Mouse (Mus musculus): ENCODE data around the gene Armcx5. TPM values are rescaled to one million over a fixed set of nuclear protein-coding genes. Genes with fewer than 3 reads are reported as not detected.
A peak's percentile ranks its signal among the peaks of the same experiment; 100 is the strongest.
"Not testable (repeated sequence)": the region's sequence is repeated elsewhere in the genome, so short reads cannot be mapped to it uniquely, and the experiment has no call there.

The Armcx5 gene
- total RNA-seq, 2 experiments from 2014 or later, result 33.3 to 33.7 TPM

GRCm38 (mm10) chrX:135768043-135768548 is 25.6 kb downstream of the Armcx5 start:
- no peak for DNase-seq (ENCODE audit: extremely low spot score in 1 of 2, low spot score in 2 of 2)
- intact Hi-C loops (cut with DNase I), result no loop called here
- Histone ChIP-seq H3K27ac (no peak overlapping the region), H3K4me3 (no peak overlapping the region)
- TF ChIP-seq CTCF (IDR thresholded peaks at IDR 0.05), result no peak

- Histone ChIP-seq H3K27ac (no peak overlapping the region), H3K4me3 (no peak overlapping the region)
- no peak for DNase-seq (ENCODE audit: extremely low spot score in 1 of 2, low spot score in 2 of 2)
- intact Hi-C loops (cut with DNase I), result no loop called here
- TF ChIP-seq CTCF (IDR thresholded peaks at IDR 0.05), result no peak
Observed at GRCm38 (mm10) chrX:135768565-135768964, 26.0 kb downstream of the Armcx5 start.

- no peak for DNase-seq (ENCODE audit: extremely low spot score in 1 of 2, low spot score in 2 of 2)
- no peak for TF ChIP-seq CTCF (IDR thresholded peaks at IDR 0.05)
- intact Hi-C loops (cut with DNase I), result no loop called here
- no peak overlapping the region for H3K4me3 ChIP-seq
- H3K27ac ChIP-seq, result no peak overlapping the region
Observed at GRCm38 (mm10) chrX:135791536-135791935, 49.0 kb downstream of the Armcx5 start.

DNA sequence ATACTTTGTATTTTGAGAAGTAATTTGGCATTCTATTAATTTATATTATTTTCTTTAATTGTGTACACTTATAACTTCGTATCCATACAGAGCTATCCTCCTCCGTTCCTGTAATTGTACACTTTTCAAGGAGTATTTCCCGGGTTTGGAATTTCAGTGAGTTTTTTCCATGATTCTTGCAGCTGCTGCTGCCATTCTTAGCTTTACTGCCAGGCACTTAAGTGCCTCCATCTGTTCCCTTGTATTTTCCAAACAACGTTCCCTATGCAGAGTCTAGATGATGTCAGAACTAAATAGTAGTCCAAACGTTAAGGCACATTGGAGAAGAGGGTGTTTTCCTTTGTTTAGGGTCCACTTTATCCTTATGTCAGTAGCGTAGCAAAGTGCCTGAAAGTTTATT is 49.8 kb downstream of the Armcx5 start:
- intact Hi-C loops (cut with DNase I), result no loop called here
- DNase-seq (ENCODE audit: extremely low spot score in 1 of 2, low spot score in 2 of 2), result no peak
- no peak overlapping the region for H3K4me3 ChIP-seq
- H3K27ac ChIP-seq, result no peak overlapping the region
- no peak for TF ChIP-seq CTCF (IDR thresholded peaks at IDR 0.05)

DNA sequence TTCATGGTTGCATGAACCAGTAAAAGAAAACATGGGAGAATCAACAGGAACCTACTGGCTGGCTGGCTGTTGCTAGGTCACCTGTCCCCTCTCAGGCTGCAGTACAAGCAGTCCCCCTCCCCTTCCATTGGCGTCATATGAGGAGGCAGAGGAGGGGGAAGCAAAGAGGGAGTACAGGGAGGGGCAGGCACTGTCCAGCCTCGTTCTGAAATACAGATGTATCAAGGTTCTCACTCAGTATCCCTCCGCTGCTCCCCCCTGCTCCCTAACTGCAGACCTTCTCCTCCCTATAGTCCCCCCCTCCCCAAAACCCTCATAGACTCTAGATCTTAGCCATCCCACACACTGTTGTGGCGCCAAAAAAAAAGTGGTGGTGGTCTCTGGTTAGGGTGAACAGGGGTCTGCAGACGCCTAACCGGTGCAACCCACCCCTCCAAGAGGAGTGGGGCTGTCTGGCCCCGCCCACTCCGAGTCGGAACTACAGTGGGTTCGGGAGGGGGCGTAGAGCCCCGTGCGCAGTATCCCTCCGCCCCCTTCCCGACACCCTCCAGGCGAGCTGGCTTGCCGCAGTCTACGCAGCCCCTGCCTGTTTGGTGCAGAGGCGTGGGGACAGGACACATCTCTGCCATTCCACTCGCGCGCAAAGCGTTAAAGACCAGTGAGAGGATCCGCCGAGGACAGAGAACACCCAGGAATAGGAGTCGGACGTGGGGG is 53.2 kb downstream of the Armcx5 start:
- peak overlapping the region; percentile 54 for H3K4me3 ChIP-seq
- intact Hi-C loops (cut with DNase I), result not testable (repeated sequence)
- peak overlapping the region; percentile 81 for H3K27ac ChIP-seq
- DNase-seq (ENCODE audit: extremely low spot score in 1 of 2, low spot score in 2 of 2), result peak; percentile 51 to 63

GRCm38 (mm10) chrX:135796305-135797211 is 54.0 kb downstream of the Armcx5 start:
- DNase-seq (ENCODE audit: extremely low spot score in 1 of 2, low spot score in 2 of 2); intact Hi-C loops (cut with DNase I): not testable (repeated sequence)
- H3K27ac ChIP-seq, result peak overlapping the region; percentile 81
- H3K4me3 ChIP-seq, result peak overlapping the region; percentile 54

Small RNA genes within 50 kb of the gene (microRNA-seq; reads per million reads assigned to microRNA genes)
- gene Mir1970 (0 reads per million in 2 experiments), gene Mir7646 (0 reads per million in 2 experiments)

Other genes with a start within 250 kb of the Armcx5 start
- gene AV320801, start 248.1 kb upstream of the Armcx5 start, total RNA-seq (2021), result not detected
- 1 to 10 TPM; 5.8 to 6.2 TPM for gene Nxf7, start 144.0 kb upstream of the Armcx5 start, total RNA-seq (2021)
- gene Prame, start 115.0 kb upstream of the Armcx5 start, total RNA-seq (2021), result not detected
- not detected for gene Tcp11x2, start 48.9 kb upstream of the Armcx5 start, total RNA-seq (2021)
- gene Tmsb15a, start 17.5 kb upstream of the Armcx5 start, total RNA-seq (2021), result not detected
- 100 to 1,000 TPM; 344 to 376 TPM for gene Gprasp1, start within 50 bp of the Armcx5 start, total RNA-seq (2021)
- 10 to 100 TPM; 68.8 to 69.9 TPM for gene Bhlhb9, start 54.9 kb downstream of the Armcx5 start, total RNA-seq (2021)
- 100 to 1,000 TPM; 176 to 226 TPM for gene Gprasp2, start 96.3 kb downstream of the Armcx5 start, total RNA-seq (2021)

Measured in left cerebral cortex, adult 2 months (tissue).